Mouse (Mus musculus) cortical plate, adult 2 months (tissue): ENCODE measurements at regions not wholly inside any gene's neighbourhood (a gene's known extent, or its start where the extent isn't known, plus 50 kb on each side); places are given as distances from the start of the nearest gene placed in this dataset.

Experiments used
- CTCF ChIP-seq: fragments of 200-500 bp; IDR thresholded peaks from 2 replicates; pipeline ENCODE4 v1.5.1; 2011; ENCODE audit warnings: mild to moderate bottlenecking, control low read depth, low read length; ENCODE audit not compliant: insufficient read depth; ENCODE audit errors: extremely low read depth
- POLR2A ChIP-seq: fragments of 200-500 bp; IDR thresholded peaks from 2 replicates; pipeline ENCODE4 v1.6.1; 2011; ENCODE audit warnings: mild to moderate bottlenecking, low read length, control low read depth; ENCODE audit not compliant: insufficient read depth; ENCODE audit errors: extremely low read depth

DNA sequence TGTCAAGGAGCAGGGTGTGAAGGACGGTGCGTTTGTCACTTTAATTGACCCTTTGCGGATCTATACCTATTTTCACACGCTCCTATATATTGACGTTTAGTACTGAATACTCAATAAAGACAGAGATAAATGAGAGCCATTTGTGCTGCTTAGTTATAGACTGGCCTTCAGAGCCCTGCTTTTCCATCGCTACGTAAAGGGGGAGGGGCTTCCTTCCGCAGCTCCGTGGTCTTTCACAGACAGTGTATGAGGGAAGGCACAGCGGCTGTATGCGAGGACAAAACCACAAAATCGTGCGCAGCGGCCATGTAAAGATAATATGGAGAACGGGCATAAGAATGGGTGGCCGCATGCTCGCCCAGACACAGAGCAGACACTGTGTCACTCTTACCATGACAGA, 58.4 kb upstream of the Pced1b start:
- TF ChIP-seq POLR2A (no peak), CTCF (no peak)
